Mouse (Mus musculus) layer of hippocampus, adult 9-10 months (tissue): Measurements from ENCODE around the gene Acox1.
A peak's percentile ranks its signal among the peaks of the same experiment; 100 is the strongest.

ENCODE experiments used
- DNase-seq: peaks from one replicate; pipeline ENCODE4 v3.0.0; 2022; ENCODE audit warnings: low spot score

Gene Acox1

DNA sequence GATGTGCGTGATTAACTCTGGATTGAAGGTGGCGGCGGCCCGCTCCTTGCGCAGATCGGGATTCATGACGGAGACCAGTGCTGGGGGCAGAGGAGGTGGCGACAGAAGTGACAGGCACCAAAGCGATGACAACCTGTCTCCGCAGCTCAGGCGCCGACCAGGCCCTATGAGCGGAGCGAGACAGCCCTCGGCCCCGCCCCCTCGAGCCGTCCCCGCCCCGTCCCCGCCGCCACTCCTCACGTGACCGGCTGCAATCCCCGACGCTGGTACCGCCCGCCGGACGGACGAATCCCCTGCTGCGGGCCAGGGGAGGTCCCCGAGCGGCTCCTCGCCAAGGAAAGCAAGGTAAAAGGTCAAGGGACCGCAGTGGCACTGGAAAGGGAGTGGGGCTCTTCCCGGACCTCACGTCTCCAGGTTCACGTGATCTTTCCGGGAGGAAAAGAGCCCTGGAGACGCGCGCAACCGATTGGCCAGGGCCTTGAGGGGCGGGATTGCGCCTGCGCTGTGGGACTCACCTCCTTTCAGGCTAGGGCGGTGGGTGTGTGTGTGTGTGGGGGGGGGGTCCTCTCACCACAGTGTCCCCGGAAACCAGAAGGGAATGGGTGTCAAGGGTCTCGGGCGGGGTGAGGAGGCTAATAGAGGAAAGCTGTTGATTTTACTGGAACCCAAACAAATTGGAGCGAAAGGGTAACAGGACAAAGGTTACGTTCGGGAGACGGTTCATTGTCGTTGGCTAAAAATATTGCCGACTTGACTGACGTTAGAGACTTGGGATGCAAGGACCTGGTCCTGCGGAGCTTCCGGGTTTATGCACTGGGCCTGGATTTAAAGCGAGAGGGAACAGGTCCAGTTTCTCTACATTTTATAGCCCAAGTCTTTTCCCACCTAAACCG lies at the start of gene Acox1, which contains the start of gene Ten1:
Gene Acox1 (minus strand): TSS at position 407 of the 893 bp plus-strand sequence.
Gene Ten1 (plus strand): TSS at position 217 of the 893 bp plus-strand sequence.
- peak; percentile 88 for DNase-seq

DNA sequence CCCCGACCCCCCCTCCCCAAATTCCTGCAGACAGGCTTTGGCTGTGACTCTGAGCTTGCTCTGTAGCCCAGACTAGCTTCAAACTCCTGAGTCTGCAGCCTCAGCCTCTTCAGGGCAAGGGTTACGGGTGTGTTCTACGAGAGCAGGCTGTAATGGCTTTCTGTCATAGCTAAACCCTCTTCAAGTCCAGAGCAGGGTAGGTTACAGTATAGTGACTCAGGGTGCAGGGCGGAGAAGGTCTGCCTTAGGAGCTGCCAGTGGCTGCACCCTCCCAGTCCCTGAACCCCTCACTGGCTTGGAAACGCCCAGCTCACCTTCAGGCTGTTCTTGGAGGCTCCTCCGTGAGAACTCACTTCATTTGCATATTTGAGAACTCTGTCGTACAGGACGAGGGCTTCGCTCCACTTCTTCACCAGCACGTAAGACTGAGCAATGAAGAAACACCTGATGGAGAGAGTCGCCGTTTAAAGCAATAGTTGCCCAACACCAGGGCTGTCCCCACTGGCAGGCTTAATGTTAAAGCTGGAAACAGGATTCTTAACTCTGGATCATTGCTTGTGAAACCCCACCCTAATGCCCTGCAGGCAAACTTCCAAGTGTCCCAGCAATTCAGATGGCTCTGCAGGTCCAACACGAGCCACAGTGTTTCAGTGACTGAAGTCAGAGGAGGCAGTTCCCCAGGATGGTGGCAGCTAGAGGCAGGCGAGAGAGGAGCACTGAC lies 48.8 kb upstream of the Acox1 start:
- no peak for DNase-seq

DNA sequence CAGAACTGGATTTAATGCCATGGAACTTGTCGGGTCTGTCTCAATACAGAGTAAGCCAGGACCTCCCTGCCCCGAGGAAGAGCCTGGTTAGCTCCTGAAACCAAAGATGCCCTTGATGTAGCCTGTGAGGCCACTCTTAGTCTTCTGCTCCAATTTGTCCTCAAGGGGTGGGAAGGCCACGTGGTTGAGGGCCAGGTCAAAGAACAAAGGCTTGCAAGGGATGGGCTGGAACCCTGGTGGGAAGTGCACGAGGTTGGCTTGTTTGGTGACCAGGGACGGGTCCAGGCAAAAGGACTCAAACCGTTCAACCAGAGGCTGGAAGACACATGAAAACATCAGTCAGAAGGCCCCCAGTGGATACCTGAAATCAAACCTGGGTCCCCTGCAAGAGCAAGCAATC lies 46.8 kb upstream of the Acox1 start:
- no peak for DNase-seq

GRCm38 (mm10) chr11:116244580-116244979 lies 45.7 kb upstream of the Acox1 start:
- no peak for DNase-seq

GRCm38 (mm10) chr11:116241744-116242235 lies 42.9 kb upstream of the Acox1 start:
- no peak for DNase-seq

DNA sequence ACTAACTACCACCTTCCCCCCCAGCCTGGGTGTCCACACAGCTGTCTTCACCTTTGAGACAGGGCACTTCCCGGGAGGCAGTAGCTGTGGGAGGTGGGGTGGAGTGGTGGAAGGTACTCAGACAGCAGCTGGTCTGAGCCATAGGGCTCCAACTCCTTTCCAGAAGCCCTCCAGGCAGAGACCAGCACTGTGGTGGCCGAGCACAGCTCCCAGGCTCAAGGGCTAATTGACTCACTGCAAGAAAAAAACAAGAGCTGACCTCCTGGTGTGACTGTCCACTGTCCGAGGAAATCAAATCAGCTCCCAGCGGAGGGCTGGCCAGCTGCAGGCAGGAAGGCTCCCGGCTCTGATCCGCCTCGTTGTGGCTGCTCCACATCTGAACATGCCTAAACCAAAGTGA lies 41.0 kb upstream of the Acox1 start:
- no peak for DNase-seq

- DNase-seq: no peak
These were observed 39.0 kb upstream of the Acox1 start, which contains the start of gene Evpl for GRCm38 (mm10) chr11:116237742-116238395. Gene Evpl (minus strand): TSS chr11:116238077.

DNA sequence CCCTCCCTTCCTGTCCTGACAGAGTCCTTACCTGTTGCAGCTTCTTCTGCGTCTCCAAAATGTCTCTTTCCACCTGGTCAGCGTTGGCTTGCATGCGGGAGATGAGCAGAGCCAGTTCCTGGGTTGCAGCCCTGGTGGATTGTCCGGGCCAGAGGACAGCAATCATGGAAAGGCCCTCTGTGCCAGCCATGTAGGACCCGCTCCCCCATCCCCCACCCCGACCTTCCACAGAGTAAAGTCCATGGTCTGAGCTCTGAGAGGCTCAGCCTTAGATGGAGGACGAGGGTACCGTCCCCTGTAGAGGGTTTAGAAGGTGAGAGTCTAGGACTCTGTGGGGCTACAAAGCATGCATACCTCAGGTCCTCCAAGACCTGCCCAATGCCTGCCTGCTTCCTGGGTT lies 36.1 kb upstream of the Acox1 start:
- DNase-seq: no peak

DNA sequence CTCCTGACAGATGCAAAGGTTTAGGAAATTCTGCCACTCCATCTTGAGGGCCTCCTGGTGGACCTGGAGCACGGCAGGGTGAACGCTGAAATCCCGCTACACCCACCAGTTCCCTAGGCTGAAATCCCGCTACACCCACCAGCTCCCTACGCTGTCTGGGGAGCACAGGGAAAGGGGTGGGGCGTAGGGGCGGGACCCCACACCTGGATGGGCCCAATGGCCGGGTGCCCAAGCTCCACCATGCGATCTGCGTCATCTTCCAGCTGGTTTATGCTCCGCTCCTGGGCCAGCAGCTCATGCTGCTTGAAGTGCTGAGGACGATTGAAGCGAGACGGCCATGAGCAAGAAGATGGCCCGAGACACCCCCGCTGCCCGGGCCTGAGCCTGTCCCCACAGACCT lies 33.6 kb upstream of the Acox1 start:
- no peak for DNase-seq

DNA sequence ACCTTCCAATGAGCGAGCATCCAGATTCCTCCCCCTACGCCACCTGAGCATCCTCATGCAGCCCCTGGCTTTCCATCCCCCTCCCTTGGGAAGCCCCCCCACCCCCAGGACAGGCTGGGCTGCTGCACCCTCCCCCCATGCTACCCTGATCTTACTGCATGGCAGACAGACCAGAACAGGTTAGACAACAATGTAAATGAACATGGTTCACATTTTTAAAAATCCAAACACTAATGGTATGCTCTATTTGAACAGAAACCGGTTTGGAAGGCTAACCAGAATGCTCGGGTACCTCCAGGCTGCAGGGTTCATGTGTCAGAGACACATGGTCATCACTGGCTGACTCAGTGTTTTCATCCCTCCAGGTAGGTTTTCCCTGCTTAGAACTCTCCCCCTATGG lies 29.9 kb upstream of the Acox1 start:
- no peak for DNase-seq

- peak; percentile 46 for DNase-seq
These were observed 27.6 kb upstream of the Acox1 start for GRCm38 (mm10) chr11:116226414-116226813.

GRCm38 (mm10) chr11:116222740-116223059 lies 23.9 kb upstream of the Acox1 start:
- DNase-seq: no peak

- no peak for DNase-seq
These were observed 23.3 kb upstream of the Acox1 start for GRCm38 (mm10) chr11:116221931-116222739.

- DNase-seq: peak; percentile 13
These were observed 21.0 kb upstream of the Acox1 start for GRCm38 (mm10) chr11:116219885-116220284.

DNA sequence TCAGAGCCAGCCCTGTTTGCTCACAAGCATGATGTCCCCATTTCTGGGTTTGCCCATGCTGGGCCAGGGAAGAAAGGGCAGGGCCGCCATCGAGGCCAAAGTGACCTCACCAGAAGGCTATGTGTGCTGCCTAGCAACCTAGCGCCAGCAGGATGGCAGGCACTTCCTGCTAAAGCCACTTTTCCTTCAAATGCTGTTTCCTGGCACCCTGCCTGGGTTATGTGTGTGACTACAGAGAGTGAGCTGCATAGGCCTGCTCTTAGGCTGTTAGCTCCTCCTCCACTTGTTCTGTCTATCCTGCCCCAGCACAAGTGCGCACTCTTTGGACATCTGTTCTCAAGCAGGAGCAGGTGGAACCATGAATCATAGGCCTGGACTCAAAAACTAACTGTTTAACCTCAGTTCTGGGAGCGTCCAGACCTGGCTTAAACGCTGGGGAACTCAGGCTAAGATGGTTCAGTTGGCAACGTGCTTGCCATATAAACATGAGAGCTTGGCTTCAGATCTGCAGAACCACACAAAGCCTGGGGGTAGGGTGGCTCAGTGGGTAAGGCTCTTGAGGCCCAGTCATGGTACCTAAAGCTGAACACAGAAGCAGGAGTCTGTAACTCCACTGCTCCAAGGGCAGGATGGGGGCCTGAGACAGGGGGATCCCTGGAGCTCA lies 20.0 kb upstream of the Acox1 start:
- DNase-seq: peak; percentile 71

- DNase-seq: no peak
These were observed 19.4 kb upstream of the Acox1 start for GRCm38 (mm10) chr11:116218263-116218662.

GRCm38 (mm10) chr11:116216549-116216948 lies 17.7 kb upstream of the Acox1 start:
- DNase-seq: no peak

GRCm38 (mm10) chr11:116215991-116216390 lies 17.1 kb upstream of the Acox1 start:
- no peak for DNase-seq

DNA sequence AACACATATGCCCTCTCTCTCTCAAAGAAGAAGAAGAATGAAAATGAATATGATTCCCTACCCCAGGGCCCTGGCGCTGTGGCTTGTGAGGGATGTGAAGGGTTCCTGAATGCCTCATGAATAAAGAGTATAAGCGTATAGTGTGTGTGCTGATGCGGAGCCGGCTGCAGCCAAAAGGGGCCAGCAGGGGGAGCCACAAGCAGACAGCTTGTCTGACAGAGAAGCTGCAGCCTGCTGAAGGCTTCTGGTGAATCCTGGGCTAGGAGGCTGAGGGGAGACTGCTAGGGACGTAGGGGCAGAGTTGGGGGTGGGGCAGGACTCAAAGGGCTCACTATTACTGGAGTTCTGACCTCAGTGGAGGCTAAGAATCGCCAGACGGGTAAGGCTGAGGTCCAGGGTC lies 16.3 kb upstream of the Acox1 start:
- DNase-seq: no peak

DNA sequence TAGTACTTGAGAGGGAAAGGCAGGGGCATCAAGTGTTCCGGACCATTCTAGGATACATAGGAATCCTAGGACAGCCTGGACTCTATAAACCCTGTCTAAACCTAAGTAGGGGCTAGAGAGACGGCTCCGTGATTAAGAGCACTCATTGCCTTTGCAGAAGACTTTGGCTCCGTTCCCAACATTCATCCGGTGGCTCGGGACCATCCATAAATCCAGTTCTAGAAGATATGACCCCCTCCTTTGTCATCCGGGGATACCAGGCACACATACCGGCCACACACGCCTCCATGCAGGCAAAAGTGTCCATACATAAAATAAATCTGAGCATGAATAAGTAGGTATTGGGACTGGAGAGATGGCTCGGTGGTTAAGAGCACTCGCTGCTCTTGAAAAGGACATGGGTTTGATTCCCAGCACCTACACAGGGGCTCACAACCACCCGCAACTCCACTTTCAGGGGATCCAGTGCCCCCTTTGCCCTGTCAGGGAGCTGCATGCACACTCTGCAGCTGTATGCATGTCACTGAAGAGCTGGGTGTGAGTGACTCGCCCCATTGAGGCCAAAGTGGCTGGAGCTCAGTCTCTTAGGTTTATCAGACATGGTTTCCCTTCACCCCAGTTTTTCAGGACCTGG lies 15.1 kb upstream of the Acox1 start:
- DNase-seq: no peak

- no peak for DNase-seq
These were observed 14.0 kb upstream of the Acox1 start for GRCm38 (mm10) chr11:116212847-116213246.
